Mouse (Mus musculus): ENCODE data around the gene Rp9. TPM values are rescaled to one million over a fixed set of nuclear protein-coding genes. Genes with fewer than 3 reads are reported as not detected.

Rp9 gene
- polyA plus RNA-seq, 1 experiment from 2014 or later, result 56.0 TPM

Other genes starting within 250 kb of the Rp9 start
- 11.9 and 13.4 TPM in 2 replicates for gene Zfp809, start 244.0 kb downstream of the Rp9 start, polyA plus RNA-seq (2014; fragmentation: Nextera tagmentation; extraction: Ambion mirVana)
- gene Zfp599, start 209.8 kb downstream of the Rp9 start, polyA plus RNA-seq (2014; fragmentation: Nextera tagmentation; extraction: Ambion mirVana), result 7.1 and 8.1 TPM in 2 replicates
- 25.5 and 34.1 TPM in 2 replicates for gene Zfp810, start 162.1 kb downstream of the Rp9 start, polyA plus RNA-seq (2014; fragmentation: Nextera tagmentation; extraction: Ambion mirVana)
- 34.0 and 40.2 TPM in 2 replicates for gene Anln, start 80.6 kb downstream of the Rp9 start, polyA plus RNA-seq (2014; fragmentation: Nextera tagmentation; extraction: Ambion mirVana)
- 9.3 and 9.8 TPM in 2 replicates for gene 9530077C05Rik, start 58.2 kb downstream of the Rp9 start, polyA plus RNA-seq (2014; fragmentation: Nextera tagmentation; extraction: Ambion mirVana)
- gene Gm17545, start 15.5 kb downstream of the Rp9 start, polyA plus RNA-seq (2014; fragmentation: Nextera tagmentation; extraction: Ambion mirVana), result not detected in 2 replicates
- gene Bbs9, start 6.0 kb upstream of the Rp9 start, polyA plus RNA-seq (2014; fragmentation: Nextera tagmentation; extraction: Ambion mirVana), result 16.9 and 17.7 TPM in 2 replicates